Mouse (Mus musculus) liver, embryonic 16.5 days (tissue): Measurements from ENCODE around the gene Lamb2. TPM values are rescaled to one million over a fixed set of nuclear protein-coding genes. Genes with fewer than 3 reads are reported as not detected.

Experiments used
- polyA plus RNA-seq: library from polyadenylated mRNA; unstranded; fragments of >200 nt; fragmentation: Nextera tagmentation; extraction: Ambion mirVana; gene quantifications from 2 replicates; pipeline ENCODE4 v1.2.1, GENCODE M21; 2015

Gene Lamb2
- polyA plus RNA-seq, 1 experiment from 2014 or later: 10.7 TPM

Other genes with a start within 250 kb of the Lamb2 start
- 17.0 and 20.4 TPM in 2 replicates for gene Dag1, start 215.8 kb upstream of the Lamb2 start, polyA plus RNA-seq
- 7.4 and 7.6 TPM in 2 replicates for gene Nicn1, start 189.3 kb upstream of the Lamb2 start, polyA plus RNA-seq
- gene Amt, start 182.9 kb upstream of the Lamb2 start, polyA plus RNA-seq: 14.4 and 15.0 TPM in 2 replicates
- gene Rhoa, start 173.6 kb upstream of the Lamb2 start, polyA plus RNA-seq: 190 and 213 TPM in 2 replicates
- gene Tcta, start 173.6 kb upstream of the Lamb2 start, polyA plus RNA-seq: 14.9 and 15.2 TPM in 2 replicates
- 5,943 and 6,062 TPM in 2 replicates for gene Gpx1, start 140.8 kb upstream of the Lamb2 start, polyA plus RNA-seq
- 61.7 and 68.8 TPM in 2 replicates for gene Usp4, start 131.9 kb upstream of the Lamb2 start, polyA plus RNA-seq
- 0.60 and 0.70 TPM in 2 replicates for gene 1700102P08Rik, start 86.9 kb upstream of the Lamb2 start, polyA plus RNA-seq
- 0.08 and 0.15 TPM in 2 replicates for gene Ccdc36, start 51.3 kb upstream of the Lamb2 start, polyA plus RNA-seq
- not detected in 2 replicates for gene BC048562, start 43.3 kb upstream of the Lamb2 start, polyA plus RNA-seq
- 17.4 and 19.8 TPM in 2 replicates for gene Ccdc71, start 19.2 kb upstream of the Lamb2 start, polyA plus RNA-seq
- 13.3 and 14.8 TPM in 2 replicates for gene Klhdc8b, start 18.2 kb upstream of the Lamb2 start, polyA plus RNA-seq
- gene Usp19, start 10.9 kb downstream of the Lamb2 start, polyA plus RNA-seq: 25.7 and 28.6 TPM in 2 replicates
- gene Qars, start 28.0 kb downstream of the Lamb2 start, polyA plus RNA-seq: 47.0 and 51.4 TPM in 2 replicates
- 42.7 and 44.2 TPM in 2 replicates for gene Qrich1, start 37.1 kb downstream of the Lamb2 start, polyA plus RNA-seq
- gene Impdh2, start 80.5 kb downstream of the Lamb2 start, polyA plus RNA-seq: 80.0 and 86.8 TPM in 2 replicates
- gene Ndufaf3, start 87.7 kb downstream of the Lamb2 start, polyA plus RNA-seq: 21.6 and 21.9 TPM in 2 replicates
- gene Dalrd3, start 90.2 kb downstream of the Lamb2 start, polyA plus RNA-seq: 27.3 and 30.0 TPM in 2 replicates
- gene Wdr6, start 99.0 kb downstream of the Lamb2 start, polyA plus RNA-seq: 10.0 and 12.2 TPM in 2 replicates
- 0.48 and 0.70 TPM in 2 replicates for gene P4htm, start 117.9 kb downstream of the Lamb2 start, polyA plus RNA-seq
- gene Arih2, start 169.7 kb downstream of the Lamb2 start, polyA plus RNA-seq: 30.4 and 31.6 TPM in 2 replicates
- 28.9 and 30.9 TPM in 2 replicates for gene Slc25a20, start 182.4 kb downstream of the Lamb2 start, polyA plus RNA-seq
- 6.6 and 8.8 TPM in 2 replicates for gene Prkar2a, start 209.6 kb downstream of the Lamb2 start, polyA plus RNA-seq